26 mouse cellular contexts compared by ENCODE assay signal in genomic region chr8:8142933-8143495, GRCm38 (mm10).
DNase-seq lines count a peak whose midpoint lies in the region; ATAC-seq and TF ChIP-seq lines count a peak whose summit lies in the region.
"Had no signal": no experiment of that assay in that cellular context is flagged by ENCODE, and none has a peak within 500 bp of the region (broad histone marks: within the 10 kb centered on the region; RNA-seq: fewer than 3 reads in every experiment).

No protein-coding gene starts in this region.

- whole genome bisulfite sequencing in liver, adult 2 months, result 59% methylated on average over 6 of the region's 6 CpGs
- 28% methylated on average over 6 of the region's 6 CpGs for WGBS in liver, embryonic 11.5 days
- 70% methylated on average over 6 of the region's 6 CpGs for WGBS in neural tube, embryonic 15.5 days

- no peak for TF ChIP-seq POLR2A in liver, adult 2 months (IDR thresholded peaks at IDR 0.05; ENCODE audit: extremely low read depth, insufficient read depth, low read length)

- H3K27me3 ChIP-seq in liver, adult 2 months (ENCODE audit: control insufficient read depth, insufficient read depth, low read length), result no peaks in the 10 kb centered on the region
- no peaks in the 10 kb centered on the region for H3K27me3 ChIP-seq in liver, embryonic 11.5 days (replicated peaks; ENCODE audit: control insufficient read depth, insufficient read depth, low read length)
- H3K27me3 ChIP-seq in neural tube, embryonic 15.5 days (replicated peaks), result no peaks in the 10 kb centered on the region
- H3K27me3 ChIP-seq: embryonic facial prominence, embryonic 13.5 days; forebrain, embryonic 12.5 days; heart, embryonic 15.5 days; liver, embryonic 13.5 days had no signal

- H3K79me2 ChIP-seq in liver, adult 2 months (ENCODE audit: control insufficient read depth, insufficient read depth, low read length), result no peaks in the 10 kb centered on the region

- no peak for DNase-seq in frontal cortex, postnatal 14 days (ENCODE audit: low spot score in 2 of 2)
- peak; percentile 12 for DNase-seq in liver, adult 2 months (ENCODE audit: extremely low read depth, low read depth, low spot score)
- DNase-seq in liver, embryonic 11.5 days (ENCODE audit: low spot score), result no peak
- peak; percentile 72 for DNase-seq in brain, adult 2 months (ENCODE audit: low read depth, low spot score)
- no peak for DNase-seq in layer of hippocampus, postnatal 10 days (ENCODE audit: low spot score in 2 of 2)
- DNase-seq: adrenal gland, adult 2 months; cerebellum, adult 18-20 months; cerebellum, postnatal 25 days; embryo, embryonic 11 days; heart, postnatal 36 days; kidney, adult 2 months; kidney, postnatal 14 days; liver, embryonic 13.5 days; lung, embryonic 14.5 days; midbrain, embryonic 14.5 days; thymus, adult 2 months had no signal

- TF ChIP-seq CTCF in liver, adult 2 months (IDR thresholded peaks at IDR 0.05; ENCODE audit: low read depth, low read length), result no peak

- H3K4me1 ChIP-seq in liver, adult 2 months (ENCODE audit: control insufficient read depth, insufficient read depth, low read length), result no peaks in the 10 kb centered on the region
- H3K4me1 ChIP-seq in liver, embryonic 11.5 days (replicated peaks; ENCODE audit: control insufficient read depth, insufficient read depth, low read length), result no peaks in the 10 kb centered on the region
- H3K4me1 ChIP-seq in neural tube, embryonic 15.5 days, result peaks cover 7% of the 10 kb centered on the region; the same call in 1 of the 2 replicates
- H3K4me1 ChIP-seq: embryonic facial prominence, embryonic 13.5 days; forebrain, embryonic 12.5 days; heart, embryonic 15.5 days; liver, embryonic 13.5 days had no signal

- H3K4me2 ChIP-seq in liver, embryonic 11.5 days, result no peak overlapping the region
- no peak overlapping the region for H3K4me2 ChIP-seq in neural tube, embryonic 15.5 days
- H3K4me2 ChIP-seq: embryonic facial prominence, embryonic 13.5 days; forebrain, embryonic 12.5 days; heart, embryonic 15.5 days; hindbrain, embryonic 14.5 days; liver, embryonic 13.5 days; lung, embryonic 14.5 days had no signal

- H3K4me3 ChIP-seq in liver, adult 2 months (ENCODE audit: insufficient read depth, low read depth, low read length), result no peak overlapping the region
- H3K4me3 ChIP-seq in liver, embryonic 11.5 days (ENCODE audit: low read depth, low read length), result no peak overlapping the region
- no peak overlapping the region for H3K4me3 ChIP-seq in neural tube, embryonic 15.5 days (replicated peaks)
- H3K4me3 ChIP-seq: embryonic facial prominence, embryonic 13.5 days; erythroblast, embryonic 14.5 days; forebrain, embryonic 12.5 days; heart, embryonic 15.5 days; liver, embryonic 13.5 days had no signal

- H3K36me3 ChIP-seq in liver, adult 2 months (ENCODE audit: control insufficient read depth, insufficient read depth, low read length), result no peaks in the 10 kb centered on the region
- H3K36me3 ChIP-seq in liver, embryonic 11.5 days (ENCODE audit: control insufficient read depth, insufficient read depth, low read length), result no peaks in the 10 kb centered on the region
- no peaks in the 10 kb centered on the region for H3K36me3 ChIP-seq in neural tube, embryonic 15.5 days
- H3K36me3 ChIP-seq: embryonic facial prominence, embryonic 13.5 days; forebrain, embryonic 12.5 days; heart, embryonic 15.5 days; liver, embryonic 13.5 days had no signal

- peak; percentile 96 for ATAC-seq in frontal cortex, adult (ENCODE audit: low TSS enrichment)
- no peak for ATAC-seq in liver, embryonic 11.5 days (replicated peaks; ENCODE audit: low FRiP score)
- ATAC-seq in megakaryocyte progenitor cell, adult 5-6 weeks (replicated peaks; ENCODE audit: poor library complexity), result peak; percentile 93
- ATAC-seq in neural tube, embryonic 15.5 days (ENCODE audit: low FRiP score), result no peak
- ATAC-seq: CD4-positive, CD25-positive, alpha-beta regulatory T cell, adult 4 months; inflammation-experienced regulatory T-cells, adult 6 months had no signal

- no peak overlapping the region for H3K27ac ChIP-seq in liver, adult 2 months (replicated peaks; ENCODE audit: insufficient read depth, low read depth, low read length)
- H3K27ac ChIP-seq in liver, embryonic 11.5 days (ENCODE audit: low read depth, low read length), result no peak overlapping the region
- no peak overlapping the region for H3K27ac ChIP-seq in neural tube, embryonic 15.5 days (replicated peaks)
- H3K27ac ChIP-seq: embryonic facial prominence, embryonic 13.5 days; forebrain, embryonic 12.5 days; heart, embryonic 15.5 days; hindbrain, embryonic 14.5 days; liver, embryonic 13.5 days had no signal

- H3K9me3 ChIP-seq in liver, embryonic 11.5 days (ENCODE audit: control insufficient read depth, low read length), result peaks cover 3% of the 10 kb centered on the region; the same call in 1 of the 2 replicates
- H3K9me3 ChIP-seq in neural tube, embryonic 15.5 days (replicated peaks), result no peaks in the 10 kb centered on the region
- H3K9me3 ChIP-seq: forebrain, embryonic 12.5 days; heart, embryonic 15.5 days had no signal

- no peak overlapping the region for H3K9ac ChIP-seq in liver, adult 2 months (ENCODE audit: low read depth, low read length)
- no peak overlapping the region for H3K9ac ChIP-seq in liver, embryonic 11.5 days (ENCODE audit: low read depth, low read length)
- H3K9ac ChIP-seq in neural tube, embryonic 15.5 days (replicated peaks), result no peak overlapping the region
- H3K9ac ChIP-seq: embryonic facial prominence, embryonic 13.5 days; forebrain, embryonic 12.5 days; heart, embryonic 15.5 days; hindbrain, embryonic 14.5 days; liver, embryonic 13.5 days; lung, embryonic 14.5 days had no signal

Comparison
In these comparisons a context has a peak if more than half of its experiments do, and no peak if none do; other contexts are left out.
1. DNase-seq: peak in liver, adult 2 months (single experiment) and brain, adult 2 months (single experiment); none in frontal cortex, postnatal 14 days (0 of 2), liver, embryonic 11.5 days (single experiment) and layer of hippocampus, postnatal 10 days (0 of 2).
2. ATAC-seq: peak in frontal cortex, adult (single experiment) and megakaryocyte progenitor cell, adult 5-6 weeks (single experiment); none in liver, embryonic 11.5 days (single experiment) and neural tube, embryonic 15.5 days (single experiment).